Mouse (Mus musculus) intestine, postnatal 0 days (tissue): ENCODE measurements around the gene Lcp2. TPM values are rescaled to one million over a fixed set of nuclear protein-coding genes. Genes with fewer than 3 reads are reported as not detected.

Source experiments
- ATAC-seq: fragments of 200-750 bp; cut with Nextera tagmentation; 2 replicates; pipeline ENCODE4 v1.8.0; 2017; ENCODE audit warnings: mild to moderate bottlenecking, moderate TSS enrichment, moderate library complexity
- H3K27ac ChIP-seq: fragments of 300-500 bp; sonication (generic); 2 replicates; pipeline ENCODE4 v1.5.1; 2014; ENCODE audit warnings: mild to moderate bottlenecking, low read depth, low read length, moderate library complexity
- H3K27me3 ChIP-seq: fragments of 300-500 bp; sonication (generic); replicated peaks from 2 replicates; pipeline ENCODE4 v1.6.1; 2014; ENCODE audit warnings: low read length, mixed read lengths; ENCODE audit not compliant: control insufficient read depth, insufficient read depth
- H3K36me3 ChIP-seq: fragments of 300-500 bp; sonication (generic); 2 replicates; pipeline ENCODE4 v1.6.1; 2014; ENCODE audit warnings: mild to moderate bottlenecking, moderate library complexity; ENCODE audit not compliant: control insufficient read depth, insufficient read depth
- H3K4me1 ChIP-seq: fragments of 300-500 bp; sonication (generic); replicated peaks from 2 replicates; pipeline ENCODE4 v1.6.1; 2014; ENCODE audit warnings: antibody characterized with exemption, low read length, mixed read lengths; ENCODE audit not compliant: control insufficient read depth, insufficient read depth
- H3K4me2 ChIP-seq: fragments of 300-500 bp; sonication (generic); replicated peaks from 2 replicates; pipeline ENCODE4 v1.6.1; 2014; ENCODE audit warnings: low read depth, mild to moderate bottlenecking, moderate library complexity
- H3K4me3 ChIP-seq: fragments of 300-500 bp; sonication (generic); 2 replicates; pipeline ENCODE4 v1.5.1; 2014; ENCODE audit warnings: low read depth, low read length
- H3K9ac ChIP-seq: fragments of 300-500 bp; sonication (generic); 2 replicates; pipeline ENCODE4 v1.6.1; 2014; ENCODE audit warnings: mild to moderate bottlenecking, low read depth, low read length
- H3K9me3 ChIP-seq: fragments of 300-500 bp; sonication (generic); 2 replicates; pipeline ENCODE4 v1.6.1; 2016; ENCODE audit warnings: mixed run types; ENCODE audit not compliant: control insufficient read depth
- CTCF ChIP-seq: sonication (generic); IDR thresholded peaks from 2 replicates; pipeline ENCODE4 v1.5.1; 2016; ENCODE audit warnings: low read depth, mild to moderate bottlenecking, control low read depth, antibody characterized with exemption, moderate library complexity
- WGBS: fragments of 180-500 bp; shearing (Covaris S2); extraction: QIAGEN DNeasy Blood & Tissue Kit; methylation state at CpG from one replicate; pipeline ENCODE4 v1.1.7; 2014; 5-methylcytosine and 5-hydroxymethylcytosine counted together
- polyA plus RNA-seq: library from polyadenylated mRNA; unstranded; fragments of >200 nt; fragmentation: Nextera tagmentation; extraction: Ambion mirVana; gene quantifications from 2 replicates; pipeline ENCODE4 v1.2.1, GENCODE M21; 2015

The Lcp2 gene
- polyA plus RNA-seq, 1 experiment from 2014 or later: 2.0 TPM

- Histone ChIP-seq H3K4me1 (no peaks in the 10 kb centered on the region), H3K4me3 (no peak overlapping the region), H3K9me3 (no peaks in the 10 kb centered on the region), H3K36me3 (no peaks in the 10 kb centered on the region), H3K9ac (no peak overlapping the region), H3K4me2 (no peak overlapping the region), H3K27ac (no peak overlapping the region), H3K27me3 (no peaks in the 10 kb centered on the region)
- 68% methylated on average over 1 of the region's 1 CpGs for WGBS
- TF ChIP-seq CTCF: no peak
- ATAC-seq: no peak
These were observed 21.6 kb upstream of the Lcp2 start for GRCm38 (mm10) chr11:34025091-34025490.

GRCm38 (mm10) chr11:34029658-34030057 lies 17.1 kb upstream of the Lcp2 start:
- TF ChIP-seq CTCF: no peak
- H3K9ac ChIP-seq: no peak overlapping the region
- 58% methylated on average over 5 of the region's 5 CpGs for WGBS
- no peaks in the 10 kb centered on the region for H3K27me3 ChIP-seq
- no peak overlapping the region for H3K27ac ChIP-seq
- no peak for ATAC-seq
- H3K36me3 ChIP-seq: no peaks in the 10 kb centered on the region
- H3K4me2 ChIP-seq: no peak overlapping the region
- H3K4me1 ChIP-seq: no peaks in the 10 kb centered on the region
- H3K4me3 ChIP-seq: no peak overlapping the region
- no peaks in the 10 kb centered on the region for H3K9me3 ChIP-seq

GRCm38 (mm10) chr11:34031015-34031805 lies 15.5 kb upstream of the Lcp2 start:
- no peaks in the 10 kb centered on the region for H3K9me3 ChIP-seq
- H3K9ac ChIP-seq: no peak overlapping the region
- no peak overlapping the region for H3K4me2 ChIP-seq
- no peaks in the 10 kb centered on the region for H3K27me3 ChIP-seq
- no peaks in the 10 kb centered on the region for H3K4me1 ChIP-seq
- no peak for ATAC-seq
- H3K4me3 ChIP-seq: no peak overlapping the region
- H3K36me3 ChIP-seq: no peaks in the 10 kb centered on the region
- WGBS: 51% methylated on average over 8 of the region's 8 CpGs
- no peak overlapping the region for H3K27ac ChIP-seq
- TF ChIP-seq CTCF: no peak

- Histone ChIP-seq H3K9me3 (no peaks in the 10 kb centered on the region), H3K4me3 (no peak overlapping the region), H3K4me1 (no peaks in the 10 kb centered on the region), H3K9ac (no peak overlapping the region), H3K27ac (no peak overlapping the region), H3K27me3 (no peaks in the 10 kb centered on the region), H3K4me2 (no peak overlapping the region), H3K36me3 (no peaks in the 10 kb centered on the region)
- ATAC-seq: no peak
- TF ChIP-seq CTCF: no peak
- 88% methylated on average over 5 of the region's 5 CpGs for WGBS
These were observed 12.7 kb upstream of the Lcp2 start for GRCm38 (mm10) chr11:34034008-34034505.

GRCm38 (mm10) chr11:34034794-34035193 lies 11.9 kb upstream of the Lcp2 start:
- no peaks in the 10 kb centered on the region for H3K36me3 ChIP-seq
- no peak for ATAC-seq
- no peak for TF ChIP-seq CTCF
- H3K4me3 ChIP-seq: no peak overlapping the region
- no peak overlapping the region for H3K4me2 ChIP-seq
- H3K27ac ChIP-seq: no peak overlapping the region
- H3K9ac ChIP-seq: no peak overlapping the region
- no peaks in the 10 kb centered on the region for H3K4me1 ChIP-seq
- 72% methylated on average over 2 of the region's 2 CpGs for WGBS
- H3K9me3 ChIP-seq: no peaks in the 10 kb centered on the region
- no peaks in the 10 kb centered on the region for H3K27me3 ChIP-seq

GRCm38 (mm10) chr11:34035909-34036658 lies 10.6 kb upstream of the Lcp2 start:
- H3K27me3 ChIP-seq: no peaks in the 10 kb centered on the region
- no peak overlapping the region for H3K27ac ChIP-seq
- H3K4me2 ChIP-seq: no peak overlapping the region
- no peak for TF ChIP-seq CTCF
- WGBS: 81% methylated on average over 5 of the region's 5 CpGs
- no peak for ATAC-seq
- no peaks in the 10 kb centered on the region for H3K9me3 ChIP-seq
- no peaks in the 10 kb centered on the region for H3K36me3 ChIP-seq
- H3K4me1 ChIP-seq: no peaks in the 10 kb centered on the region
- no peak overlapping the region for H3K4me3 ChIP-seq
- H3K9ac ChIP-seq: no peak overlapping the region
